Mouse (Mus musculus): ENCODE data around the gene Zfp263. TPM values are rescaled to one million over a fixed set of nuclear protein-coding genes. Genes with fewer than 3 reads are reported as not detected.
A peak's percentile ranks its signal among the peaks of the same experiment; 100 is the strongest.

The Zfp263 gene
- polyA plus RNA-seq (2015; fragmentation: Nextera tagmentation; extraction: Ambion mirVana), result 13.1 and 14.9 TPM in 2 replicates

- peak within 1 kb of the TSS; percentile 84 for H3K9ac ChIP-seq (ENCODE audit: low read depth, low read length)
- peaks cover 22% of the 10 kb centered on the region for H3K36me3 ChIP-seq (ENCODE audit: control insufficient read depth, insufficient read depth)
- H3K27me3 ChIP-seq (ENCODE audit: control insufficient read depth, insufficient read depth, low read depth, low read length), result no peaks in the 10 kb centered on the region
- WGBS (ENCODE audit: insufficient replicate concordance), result 0% methylated on average over 42 of the region's 42 CpGs
- ATAC-seq (ENCODE audit: low read depth), result peak; percentile 97
- H3K4me2 ChIP-seq (ENCODE audit: low read depth, low read length), result peak within 1 kb of the TSS; percentile 92
- peaks cover 1% of the 10 kb centered on the region; the same call in 1 of the 2 replicates for H3K9me3 ChIP-seq (replicated peaks; ENCODE audit: control insufficient read depth, low read length)
- H3K4me3 ChIP-seq (ENCODE audit: low read depth, low read length), result peak within 1 kb of the TSS; percentile 87
- peak within 1 kb of the TSS; percentile 88 for H3K27ac ChIP-seq (ENCODE audit: low read length)
- H3K4me1 ChIP-seq (ENCODE audit: control insufficient read depth, low read depth, low read length), result peaks cover 22% of the 10 kb centered on the region
Measured at GRCm38 (mm10) chr16:3743503-3744185, at the start of gene Zfp263. Gene Zfp263 (plus strand): TSS chr16:3744093.

DNA sequence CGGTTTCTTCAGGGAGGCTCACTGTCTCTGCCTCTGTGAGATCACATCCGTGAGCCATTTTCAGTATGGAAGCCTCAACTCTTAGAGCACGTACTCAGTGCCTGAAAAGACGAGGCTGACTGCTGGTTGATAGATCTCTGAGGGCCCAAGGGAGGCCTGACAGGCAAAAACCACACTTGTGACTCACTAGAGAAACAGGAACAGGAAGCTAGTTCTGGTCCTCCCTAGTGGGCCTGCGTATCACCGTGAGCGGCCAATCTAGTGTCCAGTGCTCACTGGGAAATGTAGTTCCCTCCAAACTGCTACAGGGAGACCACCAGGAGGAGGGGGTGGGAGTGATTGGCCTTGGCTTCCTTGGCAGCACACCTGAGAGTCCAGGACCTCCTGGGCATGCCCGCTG is 44.6 kb upstream of the Zfp263 start:
- no peak overlapping the region for H3K27ac ChIP-seq (ENCODE audit: low read length)
- H3K4me3 ChIP-seq (ENCODE audit: low read depth, low read length), result no peak overlapping the region
- no peak overlapping the region for H3K4me2 ChIP-seq (ENCODE audit: low read depth, low read length)
- no peaks in the 10 kb centered on the region for H3K9me3 ChIP-seq (replicated peaks; ENCODE audit: control insufficient read depth, low read length)
- no peaks in the 10 kb centered on the region for H3K27me3 ChIP-seq (ENCODE audit: control insufficient read depth, insufficient read depth, low read depth, low read length)
- H3K4me1 ChIP-seq (ENCODE audit: control insufficient read depth, low read depth, low read length), result no peaks in the 10 kb centered on the region
- no peaks in the 10 kb centered on the region for H3K36me3 ChIP-seq (ENCODE audit: control insufficient read depth, insufficient read depth)
- H3K9ac ChIP-seq (ENCODE audit: low read depth, low read length), result no peak overlapping the region
- no peak for ATAC-seq (ENCODE audit: low read depth)
- 45% methylated on average over 8 of the region's 8 CpGs for WGBS (ENCODE audit: insufficient replicate concordance)

DNA sequence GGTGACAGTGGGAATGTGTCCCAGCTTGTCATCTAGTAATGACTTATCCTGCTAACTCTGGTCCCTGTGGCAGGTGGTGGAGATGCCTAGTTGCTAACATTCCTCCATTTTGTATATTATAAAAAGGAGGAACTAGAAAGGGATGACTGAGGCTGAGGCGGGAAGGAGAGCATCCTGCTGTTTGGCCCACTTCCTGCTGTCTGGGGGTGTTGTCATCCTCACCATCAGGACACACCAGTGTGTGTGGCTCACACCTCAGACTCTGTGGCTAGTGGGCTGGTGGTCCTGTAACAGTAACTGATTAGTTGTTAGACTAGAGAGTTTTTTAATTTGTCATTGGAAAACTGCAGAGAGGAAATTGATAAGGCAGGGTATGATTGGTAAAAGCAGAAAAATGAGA is 43.0 kb upstream of the Zfp263 start:
- Histone ChIP-seq H3K27ac (ENCODE audit: low read length) (no peak overlapping the region), H3K27me3 (ENCODE audit: control insufficient read depth, insufficient read depth, low read depth, low read length) (no peaks in the 10 kb centered on the region), H3K4me2 (ENCODE audit: low read depth, low read length) (no peak overlapping the region), H3K9ac (ENCODE audit: low read depth, low read length) (no peak overlapping the region), H3K4me3 (ENCODE audit: low read depth, low read length) (no peak overlapping the region), H3K9me3 (replicated peaks; ENCODE audit: control insufficient read depth, low read length) (no peaks in the 10 kb centered on the region), H3K36me3 (ENCODE audit: control insufficient read depth, insufficient read depth) (no peaks in the 10 kb centered on the region), H3K4me1 (ENCODE audit: control insufficient read depth, low read depth, low read length) (no peaks in the 10 kb centered on the region)
- WGBS (ENCODE audit: insufficient replicate concordance), result 36% methylated on average over 1 of the region's 1 CpGs
- no peak for ATAC-seq (ENCODE audit: low read depth)

- no peak overlapping the region for H3K27ac ChIP-seq (ENCODE audit: low read length)
- H3K9ac ChIP-seq (ENCODE audit: low read depth, low read length), result no peak overlapping the region
- 20% methylated on average over 6 of the region's 6 CpGs for WGBS (ENCODE audit: insufficient replicate concordance)
- no peaks in the 10 kb centered on the region for H3K4me1 ChIP-seq (ENCODE audit: control insufficient read depth, low read depth, low read length)
- H3K36me3 ChIP-seq (ENCODE audit: control insufficient read depth, insufficient read depth), result no peaks in the 10 kb centered on the region
- H3K27me3 ChIP-seq (ENCODE audit: control insufficient read depth, insufficient read depth, low read depth, low read length), result no peaks in the 10 kb centered on the region
- H3K9me3 ChIP-seq (replicated peaks; ENCODE audit: control insufficient read depth, low read length), result no peaks in the 10 kb centered on the region
- no peak overlapping the region for H3K4me2 ChIP-seq (ENCODE audit: low read depth, low read length)
- no peak for ATAC-seq (ENCODE audit: low read depth)
- no peak overlapping the region for H3K4me3 ChIP-seq (ENCODE audit: low read depth, low read length)
Measured at GRCm38 (mm10) chr16:3706680-3707079, 37.2 kb upstream of the Zfp263 start.

- H3K9ac ChIP-seq (ENCODE audit: low read depth, low read length), result no peak overlapping the region
- no peaks in the 10 kb centered on the region for H3K36me3 ChIP-seq (ENCODE audit: control insufficient read depth, insufficient read depth)
- no peak overlapping the region for H3K4me3 ChIP-seq (ENCODE audit: low read depth, low read length)
- no peaks in the 10 kb centered on the region for H3K4me1 ChIP-seq (ENCODE audit: control insufficient read depth, low read depth, low read length)
- no peak overlapping the region for H3K27ac ChIP-seq (ENCODE audit: low read length)
- H3K9me3 ChIP-seq (replicated peaks; ENCODE audit: control insufficient read depth, low read length), result no peaks in the 10 kb centered on the region
- 36% methylated on average over 2 of the region's 2 CpGs for WGBS (ENCODE audit: insufficient replicate concordance)
- H3K27me3 ChIP-seq (ENCODE audit: control insufficient read depth, insufficient read depth, low read depth, low read length), result no peaks in the 10 kb centered on the region
- no peak for ATAC-seq (ENCODE audit: low read depth)
- no peak overlapping the region for H3K4me2 ChIP-seq (ENCODE audit: low read depth, low read length)
Measured at GRCm38 (mm10) chr16:3714731-3715130, 29.2 kb upstream of the Zfp263 start.

DNA sequence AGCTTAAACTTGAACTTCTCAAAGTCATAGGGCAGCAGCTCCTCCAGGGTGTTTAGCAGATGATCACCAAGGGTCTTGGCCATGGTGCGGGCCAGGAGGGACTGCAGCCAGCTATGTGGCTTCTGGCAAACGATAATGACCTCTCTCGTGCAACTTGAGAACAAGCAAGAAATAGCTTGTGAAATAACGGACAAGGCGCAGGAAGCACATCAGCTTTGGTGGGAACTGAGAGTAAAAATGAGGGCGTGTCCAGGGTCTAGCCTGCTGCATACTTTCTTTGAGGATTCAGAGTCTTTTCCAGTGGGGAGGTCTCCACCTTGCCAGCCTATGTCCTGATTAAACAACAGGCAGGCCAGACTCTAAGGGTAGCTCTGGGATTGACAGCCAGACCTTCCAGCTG is 25.9 kb upstream of the Zfp263 start, which contains the start of gene Mefv:
Mefv (minus strand) TSS at position 118 of the 400 bp plus-strand sequence.
- Histone ChIP-seq H3K9ac (ENCODE audit: low read depth, low read length) (no peak within 1 kb of the TSS), H3K4me2 (ENCODE audit: low read depth, low read length) (no peak within 1 kb of the TSS), H3K36me3 (ENCODE audit: control insufficient read depth, insufficient read depth) (no peaks in the 10 kb centered on the region), H3K9me3 (replicated peaks; ENCODE audit: control insufficient read depth, low read length) (no peaks in the 10 kb centered on the region), H3K4me1 (ENCODE audit: control insufficient read depth, low read depth, low read length) (no peaks in the 10 kb centered on the region), H3K27ac (ENCODE audit: low read length) (no peak within 1 kb of the TSS), H3K27me3 (ENCODE audit: control insufficient read depth, insufficient read depth, low read depth, low read length) (no peaks in the 10 kb centered on the region), H3K4me3 (ENCODE audit: low read depth, low read length) (no peak within 1 kb of the TSS)
- 61% methylated on average over 6 of the region's 6 CpGs for WGBS (ENCODE audit: insufficient replicate concordance)
- ATAC-seq (ENCODE audit: low read depth), result no peak

DNA sequence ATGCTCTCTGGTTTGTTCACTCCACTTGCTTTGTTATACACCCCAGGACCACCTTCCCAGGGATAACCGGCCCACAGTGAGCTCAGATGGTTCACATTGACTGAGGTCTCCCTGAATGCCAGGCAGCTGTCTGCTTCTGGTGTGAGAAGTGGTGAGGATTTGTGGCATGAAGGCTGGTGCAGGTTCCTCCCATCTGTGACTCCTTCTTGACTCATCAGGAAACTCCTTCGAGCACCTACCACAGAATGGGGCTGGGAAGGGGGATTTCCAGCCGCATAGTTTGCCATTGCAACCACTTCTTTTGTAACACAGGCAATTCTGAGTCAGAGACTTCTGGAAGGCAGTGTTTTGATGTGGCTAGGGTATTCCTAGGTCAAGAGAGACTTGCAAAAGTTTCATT is 20.7 kb upstream of the Zfp263 start:
- Histone ChIP-seq H3K4me2 (ENCODE audit: low read depth, low read length) (no peak overlapping the region), H3K4me1 (ENCODE audit: control insufficient read depth, low read depth, low read length) (no peaks in the 10 kb centered on the region), H3K36me3 (ENCODE audit: control insufficient read depth, insufficient read depth) (no peaks in the 10 kb centered on the region), H3K27ac (ENCODE audit: low read length) (no peak overlapping the region), H3K4me3 (ENCODE audit: low read depth, low read length) (no peak overlapping the region), H3K27me3 (ENCODE audit: control insufficient read depth, insufficient read depth, low read depth, low read length) (no peaks in the 10 kb centered on the region), H3K9ac (ENCODE audit: low read depth, low read length) (no peak overlapping the region), H3K9me3 (replicated peaks; ENCODE audit: control insufficient read depth, low read length) (no peaks in the 10 kb centered on the region)
- 40% methylated on average over 3 of the region's 3 CpGs for WGBS (ENCODE audit: insufficient replicate concordance)
- ATAC-seq (ENCODE audit: low read depth), result no peak

DNA sequence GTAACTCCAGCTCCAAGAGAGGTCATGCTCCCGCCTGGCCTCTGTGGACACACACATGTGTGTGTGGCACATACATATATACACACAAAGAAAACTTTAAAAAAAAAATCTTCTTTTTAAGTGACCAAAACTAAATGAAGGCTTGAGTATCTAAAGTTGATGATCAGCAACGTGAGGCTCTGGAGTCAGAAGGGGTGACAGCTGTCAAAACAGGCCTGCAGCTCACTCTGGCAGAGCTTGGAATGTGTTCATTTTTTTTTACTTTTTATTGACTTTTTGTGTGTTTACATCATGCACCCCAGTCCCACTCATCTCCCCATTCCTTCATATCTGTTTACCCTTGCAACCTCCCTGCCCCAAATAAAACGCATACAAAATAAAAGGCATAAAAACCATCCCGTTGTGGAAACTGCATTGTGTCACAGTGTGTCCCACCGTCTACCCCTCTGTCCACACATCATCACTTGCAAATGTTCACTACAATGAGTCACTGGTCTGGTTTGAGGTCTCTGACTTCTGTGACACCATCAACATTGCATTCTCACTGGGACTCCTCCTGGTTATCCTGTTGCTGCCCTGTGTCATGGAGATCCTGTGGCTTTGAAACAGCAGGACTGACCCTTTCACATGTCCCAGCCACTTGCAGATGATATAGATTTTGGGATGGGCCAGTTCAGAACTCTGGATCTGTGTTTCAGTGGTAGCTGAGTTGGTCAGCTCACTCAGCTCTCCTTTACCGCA is 15.7 kb upstream of the Zfp263 start:
- Histone ChIP-seq H3K4me1 (ENCODE audit: control insufficient read depth, low read depth, low read length) (no peaks in the 10 kb centered on the region), H3K4me2 (ENCODE audit: low read depth, low read length) (no peak overlapping the region), H3K27ac (ENCODE audit: low read length) (no peak overlapping the region), H3K36me3 (ENCODE audit: control insufficient read depth, insufficient read depth) (no peaks in the 10 kb centered on the region), H3K27me3 (ENCODE audit: control insufficient read depth, insufficient read depth, low read depth, low read length) (no peaks in the 10 kb centered on the region), H3K4me3 (ENCODE audit: low read depth, low read length) (no peak overlapping the region), H3K9me3 (replicated peaks; ENCODE audit: control insufficient read depth, low read length) (no peaks in the 10 kb centered on the region), H3K9ac (ENCODE audit: low read depth, low read length) (no peak overlapping the region)
- no peak for ATAC-seq (ENCODE audit: low read depth)
- WGBS (ENCODE audit: insufficient replicate concordance), result 69% methylated on average over 6 of the region's 6 CpGs

DNA sequence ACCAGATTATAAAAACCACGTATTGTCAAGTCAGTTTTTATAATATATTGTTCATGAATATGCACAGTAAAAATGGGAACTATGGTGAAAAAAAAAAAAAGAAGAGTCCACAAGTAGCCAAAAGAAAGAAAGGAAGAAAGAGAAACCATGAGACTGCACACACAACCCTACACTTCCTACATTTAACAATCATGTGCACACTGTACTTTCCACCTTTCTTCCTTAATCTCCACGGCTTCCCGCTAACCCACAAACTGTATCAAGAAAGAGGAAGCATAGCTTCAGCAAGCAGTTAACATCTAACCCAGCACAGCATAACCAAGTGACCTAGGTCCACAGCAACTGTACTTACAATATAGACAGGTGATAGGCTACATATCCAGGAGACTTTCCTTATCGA is 11.3 kb upstream of the Zfp263 start:
- Histone ChIP-seq H3K4me3 (ENCODE audit: low read depth, low read length) (no peak overlapping the region), H3K27ac (ENCODE audit: low read length) (no peak overlapping the region), H3K36me3 (ENCODE audit: control insufficient read depth, insufficient read depth) (no peaks in the 10 kb centered on the region), H3K9ac (ENCODE audit: low read depth, low read length) (no peak overlapping the region), H3K4me2 (ENCODE audit: low read depth, low read length) (no peak overlapping the region), H3K27me3 (ENCODE audit: control insufficient read depth, insufficient read depth, low read depth, low read length) (no peaks in the 10 kb centered on the region), H3K4me1 (ENCODE audit: control insufficient read depth, low read depth, low read length) (no peaks in the 10 kb centered on the region), H3K9me3 (replicated peaks; ENCODE audit: control insufficient read depth, low read length) (no peaks in the 10 kb centered on the region)
- 37% methylated on average over 4 of the region's 4 CpGs for WGBS (ENCODE audit: insufficient replicate concordance)
- ATAC-seq (ENCODE audit: low read depth), result no peak
